Mouse (Mus musculus) small intestine, adult 2 months (tissue): Measurements from ENCODE around the gene Tbck.

Experiments used
- CTCF ChIP-seq: fragments of 200-500 bp; IDR thresholded peaks from 2 replicates; pipeline ENCODE4 v1.5.1; 2012; ENCODE audit warnings: low read depth, mild to moderate bottlenecking, control low read depth, inconsistent platforms, low read length, moderate library complexity, mixed read lengths; ENCODE audit not compliant: insufficient replicate concordance, insufficient read length; ENCODE audit errors: extremely low read depth
- POLR2A ChIP-seq: fragments of 200-500 bp; IDR thresholded peaks from 2 replicates; pipeline ENCODE4 v1.6.1; 2012; ENCODE audit warnings: low read depth, mild to moderate bottlenecking, control low read depth, inconsistent platforms, low read length, moderate library complexity

DNA sequence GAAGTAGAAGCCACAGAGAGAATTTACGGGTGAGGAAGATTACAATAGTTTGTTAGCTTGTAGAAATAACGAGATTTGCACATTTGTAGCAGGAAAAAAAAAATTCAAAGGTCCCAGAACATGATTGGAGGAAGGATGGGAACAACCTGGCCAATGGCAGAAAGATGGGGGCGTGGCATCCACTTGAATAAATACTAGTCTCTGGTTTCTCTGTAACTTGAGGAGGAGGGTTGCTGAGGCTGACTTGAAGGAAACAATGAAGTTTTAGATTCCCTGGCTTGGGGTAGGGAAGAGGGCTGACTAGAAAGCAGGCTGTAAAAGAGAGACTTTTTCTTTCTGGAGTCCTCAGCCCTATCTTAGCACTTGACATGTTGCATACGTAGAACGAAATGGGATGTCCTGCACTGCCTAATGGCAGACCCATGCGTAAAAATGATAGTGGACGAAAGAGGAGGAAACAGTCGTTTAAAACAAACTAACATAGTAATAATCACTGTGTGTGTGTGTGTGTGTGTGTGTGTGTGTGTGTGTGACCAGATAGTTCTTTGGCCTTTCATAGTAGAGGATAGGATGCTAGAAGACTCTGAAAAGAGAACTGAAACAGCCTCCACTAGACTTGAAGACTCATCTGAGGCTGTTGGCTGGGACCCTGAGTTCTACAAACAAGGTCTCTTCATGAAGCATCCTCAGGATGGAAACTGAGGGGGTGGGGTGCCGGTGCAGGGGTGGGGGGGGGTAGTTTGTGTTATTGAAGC, 171.7 kb downstream of the Tbck start:
- no peak for TF ChIP-seq CTCF
- no peak for TF ChIP-seq POLR2A
